ENCODE assay signal across 24 mouse cellular contexts in the genomic region with DNA sequence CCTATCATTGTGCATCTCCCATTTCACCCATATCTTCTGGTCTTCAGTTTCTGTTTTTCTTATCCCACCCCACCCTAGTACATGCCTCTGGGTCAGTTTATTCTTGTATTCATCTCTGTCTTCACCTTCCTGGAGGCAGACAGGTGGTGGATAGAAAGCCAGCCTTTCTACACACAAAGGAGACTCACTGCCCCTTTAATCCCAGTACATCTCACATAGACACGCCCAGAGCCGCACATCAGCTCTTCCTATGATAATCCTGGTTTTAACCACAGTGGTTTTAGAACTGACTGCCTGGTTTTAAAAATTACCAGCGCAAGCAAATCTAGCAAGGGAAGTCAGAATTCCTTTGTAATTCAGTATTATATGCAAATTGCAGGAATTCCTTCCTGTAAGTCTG. TPM values are rescaled to one million over a fixed set of nuclear protein-coding genes. Genes with fewer than 3 reads are reported as not detected.
DNase-seq lines count a peak whose midpoint lies in the region; ATAC-seq lines count a peak whose summit lies in the region.
"Had no signal": no experiment of that assay in that cellular context is flagged by ENCODE, and none has a peak within 500 bp of the region (broad histone marks: within the 10 kb centered on the region; RNA-seq: fewer than 3 reads in every experiment).

No protein-coding gene starts in this region.

- no peaks in the 10 kb centered on the region for H3K9me3 ChIP-seq in intestine, embryonic 16.5 days (ENCODE audit: control insufficient read depth, low read length)
- no peaks in the 10 kb centered on the region for H3K9me3 ChIP-seq in intestine, embryonic 15.5 days
- no peaks in the 10 kb centered on the region for H3K9me3 ChIP-seq in embryonic facial prominence, embryonic 14.5 days (ENCODE audit: control insufficient read depth, low read length)
- H3K9me3 ChIP-seq in stomach, embryonic 14.5 days (ENCODE audit: control insufficient read depth, low read depth, low read length) = no peaks in the 10 kb centered on the region
- H3K9me3 ChIP-seq in forebrain, embryonic 12.5 days = no peaks in the 10 kb centered on the region
- H3K9me3 ChIP-seq: forebrain, embryonic 13.5 days; hindbrain, embryonic 12.5 days had no signal

- 69% methylated on average over 3 of the region's 3 CpGs for WGBS in intestine, embryonic 16.5 days
- 67% methylated on average over 3 of the region's 3 CpGs for WGBS in intestine, embryonic 15.5 days
- WGBS in embryonic facial prominence, embryonic 14.5 days = 60% methylated on average over 3 of the region's 3 CpGs
- WGBS in stomach, embryonic 14.5 days = 56% methylated on average over 3 of the region's 3 CpGs
- WGBS in forebrain, embryonic 12.5 days = 74% methylated on average over 3 of the region's 3 CpGs

- no peak overlapping the region for H3K4me3 ChIP-seq in intestine, embryonic 16.5 days (ENCODE audit: low read length)
- H3K4me3 ChIP-seq in intestine, embryonic 15.5 days (replicated peaks) = no peak overlapping the region
- H3K4me3 ChIP-seq in embryonic facial prominence, embryonic 14.5 days (ENCODE audit: low read depth, low read length) = no peak overlapping the region
- no peak overlapping the region for H3K4me3 ChIP-seq in stomach, embryonic 14.5 days (ENCODE audit: low read depth, low read length)
- H3K4me3 ChIP-seq in forebrain, embryonic 12.5 days (replicated peaks) = no peak overlapping the region
- H3K4me3 ChIP-seq: forebrain, embryonic 13.5 days; gastrocnemius, adult 2 months; hindbrain, embryonic 12.5 days had no signal

- H3K27me3 ChIP-seq in intestine, embryonic 16.5 days (replicated peaks; ENCODE audit: control insufficient read depth, insufficient read depth, low read length) = no peaks in the 10 kb centered on the region
- H3K27me3 ChIP-seq in intestine, embryonic 15.5 days (replicated peaks) = no peaks in the 10 kb centered on the region
- H3K27me3 ChIP-seq in embryonic facial prominence, embryonic 14.5 days (replicated peaks; ENCODE audit: control insufficient read depth, insufficient read depth, low read length) = no peaks in the 10 kb centered on the region
- H3K27me3 ChIP-seq in stomach, embryonic 14.5 days (ENCODE audit: control insufficient read depth, insufficient read depth, low read length) = no peaks in the 10 kb centered on the region
- no peaks in the 10 kb centered on the region for H3K27me3 ChIP-seq in forebrain, embryonic 12.5 days
- H3K27me3 ChIP-seq: forebrain, embryonic 13.5 days; hindbrain, embryonic 12.5 days had no signal

- peak; percentile 17; the same call in 1 of the 2 replicates for ATAC-seq in intestine, embryonic 16.5 days
- no peak for ATAC-seq in intestine, embryonic 15.5 days
- peak; percentile 69 for ATAC-seq in embryonic facial prominence, embryonic 14.5 days (ENCODE audit: low read depth)
- no peak for ATAC-seq in stomach, embryonic 14.5 days (ENCODE audit: insufficient number of reproducible peaks, insufficient read depth, low FRiP score, low read depth)
- ATAC-seq in forebrain, embryonic 12.5 days (ENCODE audit: low FRiP score) = no peak
- ATAC-seq: forebrain, embryonic 13.5 days; forebrain, postnatal 0 days; hindbrain, embryonic 16.5 days; inflammation-experienced regulatory T-cells, adult 6 months had no signal

- H3K36me3 ChIP-seq in intestine, embryonic 16.5 days (ENCODE audit: control insufficient read depth, insufficient read depth, low read length) = no peaks in the 10 kb centered on the region
- no peaks in the 10 kb centered on the region for H3K36me3 ChIP-seq in intestine, embryonic 15.5 days
- no peaks in the 10 kb centered on the region for H3K36me3 ChIP-seq in embryonic facial prominence, embryonic 14.5 days (ENCODE audit: control insufficient read depth, insufficient read depth, low read length)
- no peaks in the 10 kb centered on the region for H3K36me3 ChIP-seq in stomach, embryonic 14.5 days (ENCODE audit: control insufficient read depth, insufficient read depth, low read length)
- H3K36me3 ChIP-seq in forebrain, embryonic 12.5 days (replicated peaks) = no peaks in the 10 kb centered on the region
- H3K36me3 ChIP-seq: hindbrain, embryonic 12.5 days had no signal

- peaks cover 10% of the 10 kb centered on the region for H3K4me1 ChIP-seq in intestine, embryonic 16.5 days (ENCODE audit: control insufficient read depth, insufficient read depth, low read length)
- 0 out of 2 replicates have a peak, but pooled peaks cover 1% of the 10 kb centered on the region for H3K4me1 ChIP-seq in intestine, embryonic 15.5 days (replicated peaks)
- peaks cover 8% of the 10 kb centered on the region for H3K4me1 ChIP-seq in embryonic facial prominence, embryonic 14.5 days (ENCODE audit: control insufficient read depth, insufficient read depth, low read length)
- H3K4me1 ChIP-seq in stomach, embryonic 14.5 days (ENCODE audit: control insufficient read depth, insufficient read depth, low read length) = 0 out of 2 replicates have a peak, but pooled peaks cover 12% of the 10 kb centered on the region
- H3K4me1 ChIP-seq in forebrain, embryonic 12.5 days = no peaks in the 10 kb centered on the region; the same call in 1 of the 2 replicates
- H3K4me1 ChIP-seq: hindbrain, embryonic 12.5 days had no signal

- DNase-seq in ZHBTc4 (ENCODE audit: low read depth, low spot score) = peak; percentile 18
- DNase-seq in embryonic facial prominence, embryonic 14.5 days (ENCODE audit: low spot score) = no peak
- DNase-seq in right cerebral cortex, postnatal 36 days (ENCODE audit: low spot score in 2 of 2) = no peak
- DNase-seq in adrenal gland, adult 18-20 months (ENCODE audit: low spot score in 2 of 2) = no peak
- DNase-seq: adrenal gland, adult 8-10 months; adrenal gland, postnatal 36 days; cerebellum, adult 2 months; cerebellum, postnatal 10 days; forebrain, postnatal 0 days; gastrocnemius, adult 2 months; gastrocnemius, postnatal 25 days; heart, postnatal 10 days; heart, postnatal 4 days had no signal

- H3K4me2 ChIP-seq in intestine, embryonic 16.5 days (ENCODE audit: low read depth, low read length) = no peak overlapping the region
- H3K4me2 ChIP-seq in intestine, embryonic 15.5 days (replicated peaks) = no peak overlapping the region
- no peak overlapping the region for H3K4me2 ChIP-seq in embryonic facial prominence, embryonic 14.5 days (ENCODE audit: low read depth, low read length)
- no peak overlapping the region for H3K4me2 ChIP-seq in stomach, embryonic 14.5 days (replicated peaks; ENCODE audit: low read depth, low read length)
- H3K4me2 ChIP-seq in forebrain, embryonic 12.5 days = no peak overlapping the region
- H3K4me2 ChIP-seq: forebrain, embryonic 13.5 days; hindbrain, embryonic 12.5 days had no signal

- H3K27ac ChIP-seq in intestine, embryonic 16.5 days (ENCODE audit: low read length) = no peak overlapping the region
- H3K27ac ChIP-seq in intestine, embryonic 15.5 days = no peak overlapping the region
- H3K27ac ChIP-seq in embryonic facial prominence, embryonic 14.5 days (replicated peaks; ENCODE audit: low read depth, low read length) = peak overlapping the region; percentile 44; the same call in 1 of the 2 replicates
- peak overlapping the region; percentile 21; the same call in 1 of the 2 replicates for H3K27ac ChIP-seq in stomach, embryonic 14.5 days (ENCODE audit: low read length)
- H3K27ac ChIP-seq in forebrain, embryonic 12.5 days = no peak overlapping the region
- H3K27ac ChIP-seq: forebrain, embryonic 13.5 days; gastrocnemius, adult 2 months; hindbrain, embryonic 12.5 days had no signal

- H3K9ac ChIP-seq in intestine, embryonic 16.5 days (ENCODE audit: low read depth, low read length) = no peak overlapping the region
- H3K9ac ChIP-seq in intestine, embryonic 15.5 days = no peak overlapping the region
- H3K9ac ChIP-seq in embryonic facial prominence, embryonic 14.5 days (ENCODE audit: low read depth, low read length) = no peak overlapping the region
- no peak overlapping the region for H3K9ac ChIP-seq in stomach, embryonic 14.5 days (replicated peaks; ENCODE audit: low read depth, low read length)
- no peak overlapping the region for H3K9ac ChIP-seq in forebrain, embryonic 12.5 days
- H3K9ac ChIP-seq: forebrain, embryonic 13.5 days; forebrain, postnatal 0 days; hindbrain, embryonic 12.5 days had no signal

RNA-seq across cellular contexts. Expression of gene 5330417H12Rik, which starts 50.3 kb away (rescaled TPM):
- polyA plus RNA-seq in intestine, embryonic 16.5 days (2015; fragmentation: Nextera tagmentation; extraction: Ambion mirVana) = not detected in 2 replicates
- not detected in 2 replicates for polyA plus RNA-seq in intestine, embryonic 15.5 days (2015; fragmentation: Nextera tagmentation; extraction: Ambion mirVana)
- polyA plus RNA-seq in embryonic facial prominence, embryonic 14.5 days (2014; fragmentation: Nextera tagmentation; extraction: Ambion mirVana) = not detected in 2 replicates
- not detected in 2 replicates for polyA plus RNA-seq in stomach, embryonic 14.5 days (2014; fragmentation: Nextera tagmentation; extraction: Ambion mirVana)
- polyA plus RNA-seq in forebrain, embryonic 12.5 days (2016; fragmentation: Nextera tagmentation; extraction: Ambion mirVana) = not detected in 2 replicates
- not detected for total RNA-seq in adrenal gland, adult 18-20 months (2021)
- total RNA-seq: adrenal gland, adult 8-10 months; adrenal gland, postnatal 36 days; ES-E14; forebrain, postnatal 0 days; gastrocnemius, adult 2 months; gastrocnemius, postnatal 25 days; granulocyte monocyte progenitor cell, adult 5-6 weeks; heart, postnatal 10 days; heart, postnatal 4 days had no signal
- polyA plus RNA-seq: cerebellum, adult 2 months; forebrain, embryonic 13.5 days; forebrain, postnatal 0 days; heart, embryonic 14.5 days; hindbrain, embryonic 12.5 days; hindbrain, embryonic 16.5 days; inflammation-experienced regulatory T-cells, adult 6 months had no signal

Comparison
In these comparisons a context has a peak if more than half of its experiments do, and no peak if none do; other contexts are left out.
1. ATAC-seq: peak in intestine, embryonic 16.5 days (single experiment) and embryonic facial prominence, embryonic 14.5 days (single experiment); none in intestine, embryonic 15.5 days (single experiment), stomach, embryonic 14.5 days (single experiment) and forebrain, embryonic 12.5 days (single experiment).
2. H3K27ac ChIP-seq: peak in embryonic facial prominence, embryonic 14.5 days (single experiment) and stomach, embryonic 14.5 days (single experiment); none in intestine, embryonic 16.5 days (single experiment), intestine, embryonic 15.5 days (single experiment) and forebrain, embryonic 12.5 days (single experiment).